Mouse (Mus musculus) kidney, postnatal 0 days (tissue): ENCODE results near the gene BC051665. TPM values are rescaled to one million over a fixed set of nuclear protein-coding genes. Genes with fewer than 3 reads are reported as not detected.
A peak's percentile ranks its signal among the peaks of the same experiment; 100 is the strongest.

ENCODE experiments used
- ATAC-seq: fragments of 200-750 bp; cut with Nextera tagmentation; replicated peaks from 2 replicates; pipeline ENCODE4 v1.8.0; 2017; ENCODE audit warnings: low read depth, moderate number of reproducible peaks, moderate TSS enrichment, moderate library complexity; ENCODE audit not compliant: low FRiP score
- DNase-seq: peaks from one replicate; pipeline ENCODE4 v3.0.0-alpha.2; 2016; ENCODE audit warnings: low spot score
- H3K27ac ChIP-seq: fragments of 300-500 bp; sonication (generic); 2 replicates; pipeline ENCODE4 v1.5.1; 2014; ENCODE audit warnings: mild to moderate bottlenecking
- H3K27me3 ChIP-seq: fragments of 300-500 bp; sonication (generic); 2 replicates; pipeline ENCODE4 v1.6.1; 2014; ENCODE audit warnings: low read length, mixed read lengths; ENCODE audit not compliant: insufficient read depth
- H3K36me3 ChIP-seq: fragments of 300-500 bp; sonication (generic); 2 replicates; pipeline ENCODE4 v1.6.1; 2014; ENCODE audit warnings: low read length, mixed read lengths; ENCODE audit not compliant: insufficient read depth
- H3K4me1 ChIP-seq: fragments of 300-500 bp; sonication (generic); replicated peaks from 2 replicates; pipeline ENCODE4 v1.6.1; 2014; ENCODE audit warnings: antibody characterized with exemption, low read length, mixed read lengths; ENCODE audit not compliant: insufficient read depth
- H3K4me2 ChIP-seq: fragments of 300-500 bp; sonication (generic); 2 replicates; pipeline ENCODE4 v1.6.1; 2014; ENCODE audit warnings: mild to moderate bottlenecking, low read length, moderate library complexity, mixed read lengths
- H3K4me3 ChIP-seq: fragments of 300-500 bp; sonication (generic); replicated peaks from 2 replicates; pipeline ENCODE4 v1.5.1; 2014; ENCODE audit warnings: low read depth, low read length
- H3K9ac ChIP-seq: fragments of 300-500 bp; sonication (generic); 2 replicates; pipeline ENCODE4 v1.6.1; 2014; ENCODE audit warnings: low read depth, low read length
- H3K9me3 ChIP-seq: fragments of 300-500 bp; sonication (generic); replicated peaks from 2 replicates; pipeline ENCODE4 v1.6.1; 2016; ENCODE audit warnings: low read length, inconsistent platforms, mixed read lengths
- CTCF ChIP-seq: IDR thresholded peaks from 2 replicates; pipeline ENCODE4 v1.5.1; 2016; ENCODE audit warnings: antibody characterized with exemption, low read depth, mild to moderate bottlenecking, moderate library complexity
- WGBS: fragments of 180-500 bp; shearing (Covaris S2); extraction: QIAGEN DNeasy Blood & Tissue Kit; methylation state at CpG from one replicate; pipeline ENCODE4 v1.1.7; 2014; 5-methylcytosine and 5-hydroxymethylcytosine counted together
- polyA plus RNA-seq: library from polyadenylated mRNA; unstranded; fragments of >200 nt; fragmentation: Nextera tagmentation; extraction: Ambion mirVana; gene quantifications from 2 replicates; pipeline ENCODE4 v1.2.1, GENCODE M21; 2015

The BC051665 gene
- polyA plus RNA-seq, 1 experiment from 2014 or later = not detected

- H3K4me3 ChIP-seq = no peak overlapping the region; the same call in 1 of the 2 replicates
These were observed 47.7 kb downstream of the BC051665 start for GRCm38 (mm10) chr13:60738429-60738828.

DNA sequence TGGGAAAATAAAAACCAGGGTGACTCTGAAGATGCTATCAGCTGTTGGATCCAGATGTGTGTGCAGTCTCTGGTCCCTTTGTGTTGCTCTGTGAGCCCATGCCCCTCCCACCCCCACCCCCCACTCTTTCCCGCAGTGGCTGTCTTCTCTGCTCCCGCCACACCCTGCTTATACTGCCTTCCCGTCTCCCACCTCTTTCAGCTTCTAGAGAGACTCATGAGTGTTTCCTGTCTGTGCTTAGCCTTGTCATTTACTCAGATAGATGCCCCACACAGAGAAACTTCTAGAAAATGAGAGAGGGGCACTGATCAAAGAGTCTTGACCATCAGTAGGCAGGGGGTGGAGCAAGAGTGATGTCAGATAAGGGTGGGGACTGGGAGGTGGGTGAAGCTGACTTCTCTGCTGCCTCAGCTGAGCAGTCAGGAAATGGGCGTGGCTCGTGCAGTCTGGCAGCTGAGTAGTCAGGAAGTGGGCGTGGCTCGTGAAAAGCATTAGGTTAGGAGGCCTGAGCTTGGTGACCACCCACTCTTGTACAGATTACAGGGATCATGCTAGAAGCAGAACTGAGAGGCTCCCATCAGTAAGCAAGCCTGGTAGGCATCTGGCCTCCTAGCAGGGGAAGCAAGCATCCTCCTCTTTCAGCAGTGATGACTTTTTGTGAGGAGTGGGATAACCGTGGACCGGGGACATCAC is 48.4 kb downstream of the BC051665 start:
- Histone ChIP-seq H3K27me3 (no peaks in the 10 kb centered on the region), H3K36me3 (peaks cover 12% of the 10 kb centered on the region; the same call in 1 of the 2 replicates), H3K9ac (peak overlapping the region; percentile 1; the same call in 1 of the 2 replicates), H3K27ac (peak overlapping the region; percentile 84), H3K4me2 (peak overlapping the region; percentile 52), H3K4me3 (no peak overlapping the region; the same call in 1 of the 2 replicates), H3K4me1 (peaks cover 22% of the 10 kb centered on the region), H3K9me3 (no peaks in the 10 kb centered on the region)
- peak; percentile 99 for DNase-seq
- WGBS = 9% methylated on average over 9 of the region's 9 CpGs
- TF ChIP-seq CTCF = peak; percentile 3; the same call in 1 of the 2 replicates
- ATAC-seq = peak; percentile 81

More at GRCm38 (mm10) chr13:60738429-60738828, 47.7 kb downstream of the BC051665 start:
- Histone ChIP-seq H3K36me3 (peaks cover 12% of the 10 kb centered on the region; the same call in 1 of the 2 replicates), H3K27ac (peak overlapping the region; percentile 84), H3K27me3 (no peaks in the 10 kb centered on the region), H3K9me3 (no peaks in the 10 kb centered on the region), H3K4me2 (peak overlapping the region; percentile 52), H3K9ac (peak overlapping the region; percentile 1; the same call in 1 of the 2 replicates), H3K4me1 (peaks cover 22% of the 10 kb centered on the region)
- TF ChIP-seq CTCF = peak; percentile 88
- DNase-seq (peak; percentile 94), ATAC-seq (peak; percentile 52)
- 7% methylated on average over 9 of the region's 9 CpGs for WGBS

GRCm38 (mm10) chr13:60736421-60737105 is 49.6 kb downstream of the BC051665 start:
- DNase-seq = peak; percentile 56
- TF ChIP-seq CTCF = no peak

GRCm38 (mm10) chr13:60735306-60735705 is 50.9 kb downstream of the BC051665 start:
- Histone ChIP-seq H3K27ac (peak overlapping the region; percentile 76), H3K36me3 (peaks cover 13% of the 10 kb centered on the region; the same call in 1 of the 2 replicates), H3K9ac (no peak overlapping the region), H3K4me1 (peaks cover 22% of the 10 kb centered on the region), H3K4me2 (no peak overlapping the region), H3K4me3 (no peak overlapping the region), H3K9me3 (no peaks in the 10 kb centered on the region), H3K27me3 (no peaks in the 10 kb centered on the region)
- no peak for ATAC-seq
- WGBS = 58% methylated on average over 9 of the region's 9 CpGs
- TF ChIP-seq CTCF = no peak
- no peak for DNase-seq

More at GRCm38 (mm10) chr13:60736421-60737105, 49.6 kb downstream of the BC051665 start:
- Histone ChIP-seq H3K9ac (no peak overlapping the region), H3K36me3 (peaks cover 9% of the 10 kb centered on the region; the same call in 1 of the 2 replicates), H3K4me1 (peaks cover 22% of the 10 kb centered on the region), H3K4me3 (no peak overlapping the region), H3K4me2 (no peak overlapping the region), H3K9me3 (no peaks in the 10 kb centered on the region), H3K27ac (peak overlapping the region; percentile 76), H3K27me3 (no peaks in the 10 kb centered on the region)
- ATAC-seq = peak; percentile 76
- WGBS = 55% methylated on average over 13 of the region's 13 CpGs

Other genes with a start within 250 kb of the BC051665 start
- 21.4 and 22.1 TPM in 2 replicates for gene Dapk1, start 184.4 kb downstream of the BC051665 start, polyA plus RNA-seq
- not detected in 2 replicates for gene Ctsll3, start 16.5 kb upstream of the BC051665 start, polyA plus RNA-seq
- gene 4930486L24Rik, start 78.1 kb upstream of the BC051665 start, polyA plus RNA-seq = 0.22 TPM in 1 of 2 replicates, not detected in the other
- gene Gm49392, start 110.5 kb upstream of the BC051665 start, polyA plus RNA-seq = 0.18 TPM in 1 of 2 replicates, not detected in the other
- 3.6 and 4.8 TPM in 2 replicates for gene Ctla2b, start 111.1 kb upstream of the BC051665 start, polyA plus RNA-seq
- not detected in 2 replicates for gene Tpbpb, start 118.5 kb upstream of the BC051665 start, polyA plus RNA-seq
- not detected in 2 replicates for gene Gm49393, start 149.2 kb upstream of the BC051665 start, polyA plus RNA-seq
- gene Gm49391, start 150.2 kb upstream of the BC051665 start, polyA plus RNA-seq = 0.66 and 2.6 TPM in 2 replicates
- gene Ctla2a, start 150.3 kb upstream of the BC051665 start, polyA plus RNA-seq = 33.9 and 42.9 TPM in 2 replicates
- not detected in 2 replicates for gene Tpbpa, start 155.6 kb upstream of the BC051665 start, polyA plus RNA-seq
- not detected in 2 replicates for gene Ctsj, start 219.6 kb upstream of the BC051665 start, polyA plus RNA-seq